Mouse (Mus musculus) erythroblast, embryonic 14.5 days (primary cell): ENCODE data around the gene Usp36. TPM values are rescaled to one million over a fixed set of nuclear protein-coding genes. Genes with fewer than 3 reads are reported as not detected.
A peak's percentile ranks its signal among the peaks of the same experiment; 100 is the strongest.

ENCODE experiments used
- H3K27me3 ChIP-seq: 2 replicates; pipeline ENCODE4 v1.6.1; 2012; ENCODE audit warnings: inconsistent platforms; ENCODE audit not compliant: control insufficient read depth
- H3K36me3 ChIP-seq: 2 replicates; pipeline ENCODE4 v1.6.1; 2012; ENCODE audit warnings: mild to moderate bottlenecking, inconsistent platforms; ENCODE audit not compliant: control insufficient read depth
- H3K4me1 ChIP-seq: 2 replicates; pipeline ENCODE4 v1.6.1; 2012; ENCODE audit warnings: inconsistent platforms; ENCODE audit not compliant: control insufficient read depth
- H3K4me3 ChIP-seq: replicated peaks from 2 replicates; pipeline ENCODE3; 2012; ENCODE audit warnings: moderate library complexity, mild to moderate bottlenecking, inconsistent platforms
- H3K9me3 ChIP-seq: 2 replicates; pipeline ENCODE4 v1.6.1; 2012; ENCODE audit warnings: low read length, inconsistent platforms, mixed read lengths; ENCODE audit not compliant: control insufficient read depth
- GATA1 ChIP-seq: IDR thresholded peaks from 2 replicates; pipeline ENCODE4 v1.6.1; 2012; ENCODE audit warnings: low read length, inconsistent platforms, mixed read lengths
- TAL1 ChIP-seq: IDR thresholded peaks from 3 replicates; pipeline ENCODE4 v1.6.1; 2012; ENCODE audit warnings: low read length, inconsistent platforms, mixed read lengths
- polyA plus RNA-seq: library from polyadenylated mRNA; stranded (reverse); fragments of >175 nt; gene quantifications from 2 replicates; pipeline ENCODE4 v1.2.3, GENCODE M21; 2012

Usp36 gene
- polyA plus RNA-seq, 1 experiment = 0.37 TPM

DNA sequence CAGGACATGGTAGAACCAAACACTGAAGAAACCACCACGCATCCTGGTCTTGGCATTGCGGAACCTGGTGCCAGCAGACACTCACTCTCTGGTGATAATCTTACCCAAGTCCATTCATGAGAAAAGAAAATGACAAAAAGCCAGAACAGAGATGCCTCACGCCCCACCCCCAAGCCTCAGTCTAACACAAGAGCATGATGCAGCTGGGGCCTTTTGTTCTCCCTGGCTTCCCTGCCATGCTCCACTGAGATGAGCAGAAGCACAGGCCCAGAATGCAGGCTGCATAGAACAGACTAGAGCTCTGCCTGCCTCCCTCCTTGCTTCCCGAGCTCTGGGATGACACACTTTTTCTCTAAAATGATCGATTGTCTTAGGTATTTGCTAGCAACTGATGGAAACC lies 26.9 kb downstream of the Usp36 start:
- H3K36me3 ChIP-seq = peaks cover 97% of the 10 kb centered on the region
- H3K4me1 ChIP-seq = no peaks in the 10 kb centered on the region
- TF ChIP-seq GATA1 = no peak
- TF ChIP-seq TAL1 = no peak
- no peak overlapping the region for H3K4me3 ChIP-seq
- no peaks in the 10 kb centered on the region for H3K27me3 ChIP-seq
- H3K9me3 ChIP-seq = no peaks in the 10 kb centered on the region

DNA sequence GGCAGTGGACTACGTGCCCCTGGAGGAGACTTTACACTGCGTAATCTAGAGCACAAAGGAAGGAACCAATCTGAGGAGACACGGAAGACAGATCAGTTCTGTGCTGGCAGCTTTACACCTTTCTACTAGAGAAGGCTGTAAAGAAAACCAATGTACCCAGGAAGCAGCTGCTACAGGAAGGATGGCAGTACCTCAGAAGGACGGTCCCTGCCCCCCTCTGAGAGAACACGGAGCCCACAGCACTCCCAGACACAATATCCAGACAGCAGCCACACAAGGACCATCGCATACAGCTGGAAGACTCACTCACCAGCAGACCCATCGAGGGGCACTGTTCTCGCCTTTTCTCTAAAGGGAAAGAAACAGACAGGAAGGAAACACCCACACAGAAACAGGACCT lies 30.0 kb downstream of the Usp36 start:
- H3K4me1 ChIP-seq = no peaks in the 10 kb centered on the region
- TF ChIP-seq GATA1 = no peak
- TF ChIP-seq TAL1 = no peak
- H3K4me3 ChIP-seq = no peak overlapping the region
- no peaks in the 10 kb centered on the region for H3K27me3 ChIP-seq
- peaks cover 90% of the 10 kb centered on the region for H3K36me3 ChIP-seq
- peaks cover 2% of the 10 kb centered on the region; the same call in 1 of the 2 replicates for H3K9me3 ChIP-seq

DNA sequence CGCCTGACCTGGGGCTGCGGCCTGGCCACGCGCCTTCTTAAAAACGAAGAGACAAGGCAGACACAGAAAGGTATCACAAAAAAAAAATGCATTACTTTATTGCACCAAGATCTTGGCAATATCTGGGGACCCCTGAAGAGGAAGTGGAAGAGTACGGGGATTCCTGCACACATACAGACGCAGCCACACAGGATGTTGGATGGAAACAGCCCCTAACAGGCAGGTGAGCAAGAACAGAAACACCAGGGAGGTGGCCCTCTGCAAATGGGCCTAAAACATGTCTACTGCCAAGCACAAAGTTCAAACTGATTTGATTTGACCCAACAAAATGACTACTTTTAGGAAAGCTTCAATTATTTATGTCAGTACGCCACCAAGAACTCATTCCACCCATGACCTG lies 30.5 kb downstream of the Usp36 start:
- H3K4me1 ChIP-seq = no peaks in the 10 kb centered on the region
- H3K27me3 ChIP-seq = no peaks in the 10 kb centered on the region
- H3K36me3 ChIP-seq = peaks cover 85% of the 10 kb centered on the region
- TF ChIP-seq GATA1 (no peak), TAL1 (no peak)
- H3K4me3 ChIP-seq = no peak overlapping the region
- H3K9me3 ChIP-seq = peaks cover 2% of the 10 kb centered on the region; the same call in 1 of the 2 replicates

DNA sequence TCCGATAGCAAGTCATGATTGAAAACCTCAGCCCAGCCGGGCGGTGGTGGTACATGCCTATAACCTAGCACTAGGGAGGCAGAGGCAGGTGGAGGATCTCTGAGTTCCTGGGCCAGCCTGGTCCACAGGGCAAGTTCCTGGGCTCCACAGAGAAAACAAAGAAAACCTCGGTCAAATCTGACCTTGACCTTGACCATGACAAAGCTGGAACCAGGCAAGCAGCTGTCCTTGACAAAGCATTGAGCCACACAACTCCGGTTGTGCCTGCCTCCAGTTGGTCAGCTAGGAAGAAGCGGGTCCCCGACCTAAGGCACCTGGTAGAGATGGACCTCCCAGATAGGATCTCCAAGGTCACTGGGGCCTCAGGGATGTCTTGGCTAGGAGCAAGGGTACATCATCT lies 33.7 kb downstream of the Usp36 start:
- TF ChIP-seq GATA1 (no peak), TAL1 (no peak)
- H3K36me3 ChIP-seq = peaks cover 53% of the 10 kb centered on the region
- H3K4me1 ChIP-seq = no peaks in the 10 kb centered on the region
- peaks cover 1% of the 10 kb centered on the region; the same call in 1 of the 2 replicates for H3K27me3 ChIP-seq
- H3K4me3 ChIP-seq = no peak overlapping the region
- peaks cover 2% of the 10 kb centered on the region; the same call in 1 of the 2 replicates for H3K9me3 ChIP-seq

DNA sequence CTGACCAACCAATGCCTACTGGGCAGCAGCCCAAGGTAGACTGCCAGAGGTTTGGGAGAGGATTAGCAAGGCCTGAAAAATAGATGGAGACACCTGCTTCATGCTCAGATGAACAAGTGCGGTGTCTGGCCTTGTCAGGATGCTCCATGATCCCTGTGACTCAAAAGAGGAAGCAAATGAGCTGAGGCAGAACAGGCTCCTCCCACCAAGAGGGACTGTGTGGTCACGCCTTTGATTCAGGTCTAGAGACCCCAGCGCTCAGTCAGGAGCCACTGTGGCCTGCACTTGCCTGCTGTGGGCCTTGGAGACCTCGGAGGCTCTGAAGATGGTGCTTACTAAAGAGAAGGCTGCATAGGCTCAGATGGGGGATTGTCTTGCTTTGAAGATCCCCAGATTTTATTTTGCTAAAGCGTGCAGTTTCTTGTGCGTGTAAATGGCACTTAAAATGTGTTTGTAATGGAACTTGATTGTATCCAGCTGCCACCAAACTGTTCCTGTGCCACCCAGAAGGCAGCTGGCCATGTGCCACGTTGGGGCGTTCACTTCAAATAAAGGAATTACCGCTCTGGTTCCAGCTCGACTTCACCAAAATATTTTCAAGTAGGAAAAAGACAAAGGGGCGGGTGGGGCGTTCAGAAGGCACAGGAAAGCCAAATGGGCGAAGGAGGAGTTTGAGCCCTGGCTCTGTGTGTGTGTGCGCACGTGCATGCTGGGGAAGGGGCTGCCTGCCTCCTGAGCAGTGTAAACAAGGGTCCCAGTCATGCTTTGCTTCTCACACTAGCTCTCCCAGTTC lies 35.7 kb downstream of the Usp36 start:
- H3K4me1 ChIP-seq = peaks cover 3% of the 10 kb centered on the region
- peaks cover 33% of the 10 kb centered on the region for H3K36me3 ChIP-seq
- peaks cover 5% of the 10 kb centered on the region; the same call in 1 of the 2 replicates for H3K27me3 ChIP-seq

DNA sequence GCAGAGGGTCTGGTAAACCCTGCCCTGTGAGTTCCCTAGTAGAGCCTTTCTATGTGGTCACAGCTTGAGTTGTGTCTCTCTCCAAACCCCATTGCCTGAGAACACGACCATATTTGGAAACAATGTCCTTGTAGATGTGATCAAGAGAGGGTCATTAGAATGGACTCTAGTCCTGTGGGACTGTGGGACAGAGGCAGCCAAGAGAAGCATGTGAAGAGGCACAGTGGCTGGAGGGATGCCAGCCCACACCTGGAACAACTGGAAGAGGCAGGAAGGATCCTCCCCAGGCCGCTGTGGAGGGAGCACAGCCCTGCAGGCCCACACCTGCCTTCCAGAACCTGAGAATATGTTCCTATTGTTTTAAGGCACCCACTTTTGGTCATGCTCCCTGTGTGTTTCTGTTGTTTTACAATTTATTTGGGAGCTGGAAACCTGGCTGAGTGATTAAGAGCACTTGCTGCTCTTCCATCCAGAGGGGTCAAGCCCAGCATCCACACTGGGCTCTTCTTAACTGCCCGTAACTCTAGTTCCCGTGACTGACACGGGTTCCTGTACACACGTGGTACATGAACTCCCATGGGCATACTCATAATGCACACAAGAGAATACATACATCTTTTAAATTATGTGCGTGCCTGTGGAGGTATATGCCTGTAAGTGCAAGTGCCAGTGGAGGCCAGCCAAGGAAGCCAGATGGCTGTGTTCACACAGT lies 36.4 kb downstream of the Usp36 start:
- Histone ChIP-seq H3K36me3 (peaks cover 25% of the 10 kb centered on the region), H3K4me3 (no peak overlapping the region), H3K9me3 (peaks cover 2% of the 10 kb centered on the region; the same call in 1 of the 2 replicates), H3K4me1 (peaks cover 10% of the 10 kb centered on the region), H3K27me3 (peaks cover 5% of the 10 kb centered on the region; the same call in 1 of the 2 replicates)
- no peak for TF ChIP-seq TAL1
- no peak for TF ChIP-seq GATA1

More for the DNA sequence above, 35.7 kb downstream of the Usp36 start:
- peaks cover 2% of the 10 kb centered on the region; the same call in 1 of the 2 replicates for H3K9me3 ChIP-seq
- no peak for TF ChIP-seq GATA1
- no peak for TF ChIP-seq TAL1
- no peak overlapping the region for H3K4me3 ChIP-seq

DNA sequence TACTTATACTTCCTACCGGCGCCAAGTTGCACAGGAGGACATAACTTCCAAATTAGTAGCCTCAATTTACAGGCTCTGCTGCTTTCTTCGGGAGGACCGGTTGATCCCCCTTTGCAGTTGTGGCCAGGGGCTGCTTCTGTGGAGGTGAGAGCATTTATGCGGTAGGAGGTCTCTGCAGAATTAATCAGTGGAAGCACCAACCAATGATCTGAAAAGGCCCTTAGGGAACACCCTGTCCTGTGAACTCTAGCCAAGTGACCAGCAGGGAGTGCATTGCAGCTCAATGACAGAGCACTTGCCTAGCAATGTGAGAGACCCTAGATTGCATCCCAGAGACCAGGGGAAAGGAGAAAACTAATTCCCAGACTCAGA lies 41.0 kb downstream of the Usp36 start:
- Histone ChIP-seq H3K36me3 (no peaks in the 10 kb centered on the region), H3K4me3 (peak overlapping the region; percentile 85), H3K27me3 (peaks cover 25% of the 10 kb centered on the region), H3K4me1 (peaks cover 31% of the 10 kb centered on the region), H3K9me3 (no peaks in the 10 kb centered on the region)
- no peak for TF ChIP-seq TAL1
- TF ChIP-seq GATA1 = no peak

DNA sequence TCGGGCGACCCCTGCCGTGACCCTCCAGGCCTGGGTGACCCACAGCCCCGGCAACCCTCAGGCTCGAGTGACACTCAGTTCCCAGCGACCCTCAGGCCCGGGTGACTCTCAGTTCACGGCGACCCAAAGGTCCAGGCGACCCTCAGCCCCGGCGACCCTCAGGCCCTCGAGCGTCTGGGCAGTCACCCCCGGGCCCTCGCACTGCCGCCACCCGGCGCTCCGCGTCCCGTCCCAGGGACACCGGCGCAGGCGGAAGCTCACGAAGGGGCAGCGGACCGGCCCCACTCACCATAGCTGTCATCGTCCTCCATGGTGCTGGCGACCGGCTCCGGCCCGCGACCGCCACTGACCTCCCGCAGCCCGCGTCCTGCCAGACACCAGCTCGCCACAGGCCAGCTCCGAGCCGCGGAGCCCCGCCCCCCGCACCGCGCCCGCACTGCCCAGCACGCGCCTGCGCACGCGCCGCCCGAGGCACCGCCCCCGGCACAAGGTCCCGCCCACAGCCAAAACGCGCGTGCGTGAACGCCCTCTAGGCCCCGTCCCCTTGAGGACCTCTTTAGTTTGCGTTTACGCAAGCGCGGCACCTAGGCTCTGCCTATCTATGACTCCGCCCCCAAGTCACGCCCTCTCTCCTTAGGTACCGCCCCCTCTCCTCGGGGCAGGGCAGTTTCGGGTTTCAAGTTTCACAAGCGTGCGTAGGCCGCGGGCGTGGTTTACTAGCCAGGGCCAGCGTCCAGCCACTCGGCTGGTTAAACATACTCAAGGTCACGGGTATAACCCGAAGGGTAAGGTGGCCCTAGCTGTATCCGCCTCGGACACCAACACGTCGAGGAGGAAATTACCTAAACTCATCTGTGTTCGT lies 41.7 kb downstream of the Usp36 start, which contains the start of gene Cyth1:
Gene Cyth1 (minus strand): TSS at position 443 of the 862 bp plus-strand sequence.
- H3K36me3 ChIP-seq = no peaks in the 10 kb centered on the region
- peaks cover 31% of the 10 kb centered on the region for H3K4me1 ChIP-seq
- H3K9me3 ChIP-seq = no peaks in the 10 kb centered on the region
- TF ChIP-seq GATA1 (no peak), TAL1 (no peak)
- peak within 1 kb of the TSS; percentile 85 for H3K4me3 ChIP-seq
- H3K27me3 ChIP-seq = peaks cover 25% of the 10 kb centered on the region
